ENCODE assay signal across 24 mouse cellular contexts in genomic region chr1:64002036-64002435, GRCm38 (mm10).
"Had no signal": no experiment of that assay in that cellular context is flagged by ENCODE, and none has a peak within 500 bp of the region (broad histone marks: within the 10 kb centered on the region; RNA-seq: fewer than 3 reads in every experiment).

No protein-coding gene starts in this region.

- H3K27ac ChIP-seq: kidney, postnatal 0 days; layer of hippocampus, adult 2 months; left cerebral cortex, adult 2 months; limb, embryonic 12.5 days; limb, embryonic 15.5 days; liver, embryonic 14.5 days; macrophage; midbrain, embryonic 12.5 days; midbrain, embryonic 15.5 days; neural tube, embryonic 12.5 days; neural tube, embryonic 15.5 days; stomach, embryonic 15.5 days had no signal

- ATAC-seq: intestine, postnatal 0 days; liver, postnatal 0 days; lung, postnatal 0 days; midbrain, embryonic 15.5 days had no signal

- H3K4me3 ChIP-seq: layer of hippocampus, adult 2 months; left cerebral cortex, adult 2 months; limb, embryonic 12.5 days; limb, embryonic 15.5 days; midbrain, embryonic 12.5 days; midbrain, embryonic 15.5 days; neural tube, embryonic 12.5 days; neural tube, embryonic 15.5 days; stomach, embryonic 15.5 days had no signal

- H3K36me3 ChIP-seq: limb, embryonic 12.5 days; limb, embryonic 15.5 days; midbrain, embryonic 12.5 days; midbrain, embryonic 15.5 days; neural tube, embryonic 12.5 days; neural tube, embryonic 15.5 days; stomach, embryonic 15.5 days had no signal

- H3K27me3 ChIP-seq: limb, embryonic 15.5 days; midbrain, embryonic 12.5 days; midbrain, embryonic 15.5 days; neural tube, embryonic 12.5 days; neural tube, embryonic 15.5 days; stomach, embryonic 15.5 days had no signal

- DNase-seq: kidney, adult 2 months; kidney, postnatal 25 days; layer of hippocampus, postnatal 36 days; left cerebral cortex, postnatal 4 days; liver, postnatal 0 days; lung, embryonic 14.5 days; right cerebral cortex, adult 18-20 months; right cerebral cortex, postnatal 14 days; right cerebral cortex, postnatal 4 days; spleen, adult 18-20 months had no signal

- H3K4me1 ChIP-seq: limb, embryonic 15.5 days; midbrain, embryonic 15.5 days; stomach, embryonic 15.5 days had no signal
